ENCODE assay signal across 8 mouse cellular contexts in the genomic region with DNA sequence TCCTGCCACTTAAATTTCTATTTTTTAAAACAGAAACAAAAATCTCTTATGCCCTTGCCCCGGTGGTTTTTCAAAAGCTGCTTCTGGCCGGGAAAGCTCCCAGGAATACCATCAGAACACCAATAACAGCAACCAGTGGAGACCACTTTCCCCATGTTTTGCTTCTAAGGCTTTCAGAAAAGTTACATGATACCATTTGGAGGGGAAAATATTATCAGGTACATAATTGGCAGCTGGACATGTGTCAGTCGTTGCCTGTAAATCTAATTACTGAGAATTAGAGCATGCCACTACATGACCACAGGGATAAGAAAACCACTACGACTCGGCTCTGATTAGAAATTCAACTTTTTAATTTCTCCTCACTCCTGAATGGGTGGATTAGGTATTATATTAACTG. TPM values are rescaled to one million over a fixed set of nuclear protein-coding genes. Genes with fewer than 3 reads are reported as not detected.
A peak's percentile ranks its signal among the peaks of the same experiment; 100 is the strongest.
DNase-seq lines count a peak whose midpoint lies in the region; ATAC-seq and TF ChIP-seq lines count a peak whose summit lies in the region.

No protein-coding gene starts in this region.

- TF ChIP-seq CTCF in hindbrain, postnatal 0 days (IDR thresholded peaks at IDR 0.05; ENCODE audit: low read depth): no peak
- TF ChIP-seq CTCF in stomach, postnatal 0 days (IDR thresholded peaks at IDR 0.05; ENCODE audit: low read depth): no peak

- ATAC-seq in heart, embryonic 12.5 days (ENCODE audit: insufficient number of reproducible peaks, low FRiP score): no peak
- no peak for ATAC-seq in neural tube, embryonic 13.5 days (ENCODE audit: low read depth)
- ATAC-seq in hindbrain, postnatal 0 days: no peak
- ATAC-seq in stomach, postnatal 0 days (ENCODE audit: low FRiP score, low TSS enrichment): no peak

- no peak overlapping the region for H3K9ac ChIP-seq in heart, embryonic 12.5 days
- H3K9ac ChIP-seq in neural tube, embryonic 13.5 days: no peak overlapping the region
- no peak overlapping the region for H3K9ac ChIP-seq in hindbrain, postnatal 0 days (replicated peaks; ENCODE audit: low read length)
- no peak overlapping the region for H3K9ac ChIP-seq in stomach, postnatal 0 days (ENCODE audit: low read length)

- peak overlapping the region; percentile 16 for H3K4me3 ChIP-seq in heart, embryonic 12.5 days
- H3K4me3 ChIP-seq in neural tube, embryonic 13.5 days: no peak overlapping the region; the same call in 1 of the 2 replicates
- H3K4me3 ChIP-seq in hindbrain, postnatal 0 days (ENCODE audit: low read length): peak overlapping the region; percentile 65
- H3K4me3 ChIP-seq in stomach, postnatal 0 days (ENCODE audit: low read depth, low read length): peak overlapping the region; percentile 89; the same call in 1 of the 2 replicates

- intact Hi-C loops in heart, postnatal 25 days (cut with DNase I): no loop called here

- DNase-seq in heart, postnatal 25 days (ENCODE audit: low spot score): no peak
- DNase-seq in neural tube, embryonic 10.5 days (ENCODE audit: extremely low spot score, low spot score): no peak
- DNase-seq in hindbrain, postnatal 0 days (ENCODE audit: low spot score): no peak
- DNase-seq in stomach, postnatal 0 days (ENCODE audit: low spot score): no peak
- no peak for DNase-seq in natural killer cell, adult 2 months (ENCODE audit: low spot score in 2 of 2)
- DNase-seq in cerebellum, adult 9-11 months: no peak

- H3K27ac ChIP-seq in heart, embryonic 12.5 days (ENCODE audit: poor library complexity, severe bottlenecking): no peak overlapping the region
- H3K27ac ChIP-seq in neural tube, embryonic 13.5 days (replicated peaks): no peak overlapping the region
- H3K27ac ChIP-seq in hindbrain, postnatal 0 days: no peak overlapping the region
- H3K27ac ChIP-seq in stomach, postnatal 0 days (replicated peaks): no peak overlapping the region

- no peak for TF ChIP-seq EP300 in stomach, postnatal 0 days (optimal IDR thresholded peaks at IDR 0.05)

- peaks cover 7% of the 10 kb centered on the region; the same call in 1 of the 2 replicates for H3K4me1 ChIP-seq in heart, embryonic 12.5 days (replicated peaks)
- peaks cover 25% of the 10 kb centered on the region for H3K4me1 ChIP-seq in neural tube, embryonic 13.5 days (replicated peaks)
- H3K4me1 ChIP-seq in hindbrain, postnatal 0 days (ENCODE audit: insufficient read depth, low read length): no peaks in the 10 kb centered on the region
- 0 out of 2 replicates have a peak, but pooled peaks cover 4% of the 10 kb centered on the region for H3K4me1 ChIP-seq in stomach, postnatal 0 days (replicated peaks; ENCODE audit: control insufficient read depth, insufficient read depth)

- WGBS in heart, embryonic 12.5 days: 15% methylated on average over 5 of the region's 5 CpGs
- 7% methylated on average over 5 of the region's 5 CpGs for WGBS in neural tube, embryonic 13.5 days
- 16% methylated on average over 5 of the region's 5 CpGs for WGBS in hindbrain, postnatal 0 days
- 48% methylated on average over 5 of the region's 5 CpGs for WGBS in stomach, postnatal 0 days

- no peaks in the 10 kb centered on the region for H3K9me3 ChIP-seq in heart, embryonic 12.5 days (replicated peaks)
- no peaks in the 10 kb centered on the region for H3K9me3 ChIP-seq in neural tube, embryonic 13.5 days
- no peaks in the 10 kb centered on the region for H3K9me3 ChIP-seq in hindbrain, postnatal 0 days (ENCODE audit: low read length)
- no peaks in the 10 kb centered on the region for H3K9me3 ChIP-seq in stomach, postnatal 0 days (ENCODE audit: control insufficient read depth, low read length)

- no peaks in the 10 kb centered on the region for H3K36me3 ChIP-seq in heart, embryonic 12.5 days
- no peaks in the 10 kb centered on the region for H3K36me3 ChIP-seq in neural tube, embryonic 13.5 days
- no peaks in the 10 kb centered on the region for H3K36me3 ChIP-seq in hindbrain, postnatal 0 days (ENCODE audit: insufficient read depth, low read length)
- no peaks in the 10 kb centered on the region for H3K36me3 ChIP-seq in stomach, postnatal 0 days (ENCODE audit: control insufficient read depth, insufficient read depth, low read length)

- H3K27me3 ChIP-seq in heart, embryonic 12.5 days (replicated peaks): peaks cover 30% of the 10 kb centered on the region
- peaks cover 80% of the 10 kb centered on the region for H3K27me3 ChIP-seq in neural tube, embryonic 13.5 days
- peaks cover 21% of the 10 kb centered on the region for H3K27me3 ChIP-seq in hindbrain, postnatal 0 days (ENCODE audit: insufficient read depth, low read length)
- peaks cover 3% of the 10 kb centered on the region; the same call in 1 of the 2 replicates for H3K27me3 ChIP-seq in stomach, postnatal 0 days (ENCODE audit: control insufficient read depth, insufficient read depth, low read length)

- peak overlapping the region; percentile 46 for H3K4me2 ChIP-seq in heart, embryonic 12.5 days
- H3K4me2 ChIP-seq in neural tube, embryonic 13.5 days: 0 out of 2 replicates have a peak overlapping the region, but pooled peaks have one; percentile 18
- peak overlapping the region; percentile 83 for H3K4me2 ChIP-seq in hindbrain, postnatal 0 days (ENCODE audit: low read depth, low read length)
- peak overlapping the region; percentile 96 for H3K4me2 ChIP-seq in stomach, postnatal 0 days (replicated peaks; ENCODE audit: low read depth)

RNA-seq across cellular contexts. Expression of a gene that starts 2.9 kb away (rescaled TPM):
- polyA plus RNA-seq in heart, embryonic 12.5 days (2016; fragmentation: Nextera tagmentation; extraction: Ambion mirVana): 11.6 and 13.2 TPM in 2 replicates
- 10 to 100 TPM; 15.5 to 16.2 TPM for total RNA-seq in heart, postnatal 25 days (2021)
- polyA plus RNA-seq in neural tube, embryonic 13.5 days (2015; fragmentation: Nextera tagmentation; extraction: Ambion mirVana): 2.6 and 2.9 TPM in 2 replicates
- total RNA-seq in hindbrain, postnatal 0 days (2014; rRNA removed): 9.6 and 14.3 TPM in 2 replicates
- polyA plus RNA-seq in hindbrain, postnatal 0 days (2015; fragmentation: Nextera tagmentation; extraction: Ambion mirVana): 6.2 and 6.3 TPM in 2 replicates
- 9.1 and 9.5 TPM in 2 replicates for polyA plus RNA-seq in stomach, postnatal 0 days (2015; fragmentation: Nextera tagmentation; extraction: Ambion mirVana)

RNA-seq across cellular contexts. Expression of a gene that starts 12.3 kb away (rescaled TPM):
- 29.2 and 31.5 TPM in 2 replicates for polyA plus RNA-seq in heart, embryonic 12.5 days (2016; fragmentation: Nextera tagmentation; extraction: Ambion mirVana)
- 10 to 100 TPM; 38.8 to 40.3 TPM for total RNA-seq in heart, postnatal 25 days (2021)
- 33.6 and 35.3 TPM in 2 replicates for polyA plus RNA-seq in neural tube, embryonic 13.5 days (2015; fragmentation: Nextera tagmentation; extraction: Ambion mirVana)
- total RNA-seq in hindbrain, postnatal 0 days (2014; rRNA removed): 38.2 and 40.5 TPM in 2 replicates
- polyA plus RNA-seq in hindbrain, postnatal 0 days (2015; fragmentation: Nextera tagmentation; extraction: Ambion mirVana): 29.6 and 30.1 TPM in 2 replicates
- 20.8 and 22.4 TPM in 2 replicates for polyA plus RNA-seq in stomach, postnatal 0 days (2015; fragmentation: Nextera tagmentation; extraction: Ambion mirVana)

Comparison
In these comparisons a context has a peak if more than half of its experiments do, and no peak if none do; other contexts are left out.
1. H3K4me2 ChIP-seq: peak in every context shown above with its lines; median percentile 96 in stomach, postnatal 0 days; 83 in hindbrain, postnatal 0 days; 46 in heart, embryonic 12.5 days; 18 in neural tube, embryonic 13.5 days.